Mouse (Mus musculus): Measurements from ENCODE around the gene Kyat1. TPM values are rescaled to one million over a fixed set of nuclear protein-coding genes. Genes with fewer than 3 reads are reported as not detected.
A peak's percentile ranks its signal among the peaks of the same experiment; 100 is the strongest.
"Not testable (repeated sequence)": the region's sequence is repeated elsewhere in the genome, so short reads cannot be mapped to it uniquely, and the experiment has no call there.

Gene Kyat1
- total RNA-seq, 1 experiment from 2014 or later = 7.1 TPM

DNA sequence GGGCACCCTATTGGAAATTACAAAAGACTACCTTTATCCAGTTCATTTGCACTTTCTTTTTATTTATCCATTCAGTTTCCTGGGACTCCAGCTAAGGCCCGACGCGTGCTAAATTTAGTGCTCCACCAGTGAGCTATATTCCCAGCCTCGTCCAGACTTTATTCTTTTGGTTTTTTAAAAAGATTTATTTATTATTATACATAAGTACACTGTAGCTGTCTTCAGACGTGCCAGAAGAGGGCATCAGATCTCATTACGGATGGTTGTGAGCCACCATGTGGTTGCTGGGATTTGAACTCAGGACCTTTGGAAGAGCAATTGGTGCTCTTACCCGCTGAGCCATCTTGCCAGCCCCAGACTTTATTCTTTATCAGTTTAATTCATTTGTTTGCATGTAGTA lies 26.9 kb downstream of the Kyat1 start:
- not testable (repeated sequence) for ATAC-seq (ENCODE audit: extremely low read depth, insufficient number of reproducible peaks, low FRiP score, poor library complexity, severe bottlenecking)

GRCm38 (mm10) chr2:30177700-30178675 lies 27.7 kb downstream of the Kyat1 start, which contains the start of gene Spout1:
Spout1 (minus strand) TSS chr2:30178459.
- peak; percentile 97 for ATAC-seq (ENCODE audit: extremely low read depth, insufficient number of reproducible peaks, low FRiP score, poor library complexity, severe bottlenecking)

GRCm38 (mm10) chr2:30176561-30176960 lies 29.1 kb downstream of the Kyat1 start:
- ATAC-seq (ENCODE audit: extremely low read depth, insufficient number of reproducible peaks, low FRiP score, poor library complexity, severe bottlenecking) = no peak

DNA sequence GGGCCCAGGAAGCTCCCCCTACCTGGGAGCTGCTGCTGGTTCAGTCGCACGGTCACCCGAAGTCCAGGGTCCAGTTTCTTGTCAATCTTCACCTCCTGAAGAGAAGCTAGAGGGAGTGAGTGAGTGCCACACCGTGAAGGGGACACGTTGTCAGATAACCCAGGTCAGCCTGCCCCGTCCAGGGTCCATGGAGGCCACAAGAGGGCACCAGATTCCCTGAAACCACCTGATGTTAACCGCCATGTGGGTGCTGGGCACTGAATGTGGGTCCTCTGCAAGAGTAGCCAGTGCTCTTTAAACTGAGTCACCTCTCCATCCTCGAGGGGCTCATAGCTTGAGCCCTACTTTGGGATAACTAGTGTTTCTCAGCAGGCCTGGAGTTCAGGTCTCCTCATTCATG lies 29.8 kb downstream of the Kyat1 start:
- ATAC-seq (ENCODE audit: extremely low read depth, insufficient number of reproducible peaks, low FRiP score, poor library complexity, severe bottlenecking) = no peak

GRCm38 (mm10) chr2:30173541-30174240 lies 32.0 kb downstream of the Kyat1 start:
- ATAC-seq (ENCODE audit: extremely low read depth, insufficient number of reproducible peaks, low FRiP score, poor library complexity, severe bottlenecking) = no peak

GRCm38 (mm10) chr2:30171997-30172382 lies 33.7 kb downstream of the Kyat1 start:
- ATAC-seq (ENCODE audit: extremely low read depth, insufficient number of reproducible peaks, low FRiP score, poor library complexity, severe bottlenecking) = no peak

DNA sequence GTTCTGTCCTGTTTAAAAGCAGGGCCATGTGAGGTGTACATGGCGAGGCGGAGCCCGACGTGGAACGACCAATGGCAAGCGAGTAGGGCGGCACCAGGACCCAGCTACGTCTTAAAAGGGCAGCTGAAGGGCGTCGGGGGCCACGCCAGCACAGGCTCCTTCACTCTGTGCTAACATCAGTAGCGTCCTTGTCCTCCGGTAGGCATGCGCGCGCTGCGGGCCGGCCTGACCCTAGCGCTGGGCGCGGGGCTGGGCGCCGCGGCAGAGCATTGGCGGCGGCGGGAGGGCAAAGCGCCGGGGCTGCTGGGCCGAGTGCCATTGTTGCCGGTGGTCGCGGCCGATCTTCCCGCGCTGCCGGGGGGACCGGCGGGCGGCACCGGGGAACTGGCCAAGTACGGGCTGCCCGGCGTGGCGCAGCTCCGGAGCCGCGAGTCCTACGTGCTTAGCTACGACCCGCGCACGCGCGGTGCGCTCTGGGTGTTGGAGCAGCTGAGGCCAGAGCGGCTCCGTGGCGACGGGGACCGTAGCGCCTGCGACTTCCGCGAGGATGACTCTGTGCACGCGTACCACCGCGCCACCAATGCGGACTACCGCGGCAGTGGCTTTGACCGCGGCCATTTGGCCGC lies 34.2 kb downstream of the Kyat1 start, which contains the start of gene Endog:
Gene Endog (plus strand): TSS at position 123 of the 626 bp plus-strand sequence.
- peak; percentile 83 for ATAC-seq (ENCODE audit: extremely low read depth, insufficient number of reproducible peaks, low FRiP score, poor library complexity, severe bottlenecking)

- no peak for ATAC-seq (ENCODE audit: extremely low read depth, insufficient number of reproducible peaks, low FRiP score, poor library complexity, severe bottlenecking)
These were observed 39.0 kb downstream of the Kyat1 start for GRCm38 (mm10) chr2:30166677-30167076.

DNA sequence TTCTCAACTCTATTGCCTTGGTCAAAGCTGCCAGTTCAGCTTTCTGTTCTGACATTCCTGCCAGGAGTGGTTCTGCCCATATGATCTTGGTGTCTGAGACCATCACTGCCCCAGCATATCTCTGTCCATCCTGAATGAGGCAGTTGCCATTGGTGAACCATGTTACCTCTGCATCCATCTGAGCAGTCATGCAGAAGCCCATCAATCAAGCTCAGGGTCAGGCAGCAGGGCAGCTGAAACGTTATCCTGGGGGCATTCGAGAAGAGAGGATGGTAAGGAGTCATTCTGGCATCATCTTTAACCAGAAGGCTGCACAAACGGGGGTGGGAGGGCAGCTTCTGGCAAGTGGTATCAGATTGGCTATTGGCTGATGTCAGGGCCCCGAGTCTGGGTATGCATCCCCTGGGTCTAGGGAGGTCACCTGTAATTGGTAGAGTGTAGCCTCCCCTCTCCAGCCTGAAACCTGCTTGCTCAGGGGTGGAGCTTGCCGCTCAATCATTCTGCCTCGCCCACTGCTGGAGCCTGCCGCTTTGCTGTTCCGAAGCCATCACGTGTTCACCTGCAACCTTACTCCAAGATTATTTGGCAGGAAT lies 41.2 kb downstream of the Kyat1 start:
- no peak for ATAC-seq (ENCODE audit: extremely low read depth, insufficient number of reproducible peaks, low FRiP score, poor library complexity, severe bottlenecking)

GRCm38 (mm10) chr2:30161809-30162208 lies 43.8 kb downstream of the Kyat1 start:
- peak; percentile 74 for ATAC-seq (ENCODE audit: extremely low read depth, insufficient number of reproducible peaks, low FRiP score, poor library complexity, severe bottlenecking)

DNA sequence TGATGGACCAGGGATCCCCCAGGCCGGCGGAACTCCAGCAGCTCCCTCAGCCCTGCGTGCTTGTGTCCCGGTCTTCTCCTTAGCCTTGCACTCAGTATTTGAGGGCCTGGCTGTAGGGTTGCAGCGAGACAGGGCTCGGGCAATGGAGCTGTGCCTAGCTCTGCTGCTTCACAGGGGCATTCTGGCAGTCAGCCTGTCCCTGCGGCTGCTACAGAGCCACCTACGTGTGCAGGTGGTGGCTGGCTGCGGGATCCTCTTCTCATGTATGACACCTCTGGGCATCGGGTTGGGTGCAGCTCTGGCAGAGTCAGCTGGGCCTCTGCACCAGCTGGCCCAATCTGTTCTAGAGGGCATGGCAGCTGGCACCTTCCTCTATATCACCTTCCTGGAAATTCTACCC lies 45.8 kb downstream of the Kyat1 start:
- not testable (repeated sequence) for ATAC-seq (ENCODE audit: extremely low read depth, insufficient number of reproducible peaks, low FRiP score, poor library complexity, severe bottlenecking)

GRCm38 (mm10) chr2:30152616-30153015 lies 53.0 kb downstream of the Kyat1 start:
- ATAC-seq (ENCODE audit: extremely low read depth, insufficient number of reproducible peaks, low FRiP score, poor library complexity, severe bottlenecking) = no peak

- ATAC-seq (ENCODE audit: extremely low read depth, insufficient number of reproducible peaks, low FRiP score, poor library complexity, severe bottlenecking) = no peak
These were observed 53.8 kb downstream of the Kyat1 start for GRCm38 (mm10) chr2:30151840-30152239.

GRCm38 (mm10) chr2:30147466-30147865 lies 58.2 kb downstream of the Kyat1 start:
- no peak for ATAC-seq (ENCODE audit: extremely low read depth, insufficient number of reproducible peaks, low FRiP score, poor library complexity, severe bottlenecking)

DNA sequence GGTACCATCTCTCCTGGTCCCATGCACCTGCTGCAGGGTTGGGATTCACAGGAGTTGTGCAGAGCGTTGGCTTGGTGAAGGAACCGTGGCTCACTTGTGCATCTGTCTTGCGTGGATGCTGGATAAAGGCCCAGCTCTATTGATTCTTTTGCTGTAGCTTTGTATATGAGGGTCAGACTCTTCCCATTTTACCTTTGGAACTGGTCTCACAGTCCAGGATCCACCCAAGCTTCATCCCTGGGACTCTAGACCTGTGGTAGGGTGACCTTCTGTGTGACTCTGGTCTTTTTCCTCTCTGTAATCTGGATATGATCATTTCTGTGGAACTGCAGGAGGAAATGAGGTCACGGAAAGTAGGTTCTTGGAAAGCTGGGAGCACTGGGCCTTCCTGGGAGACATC lies 61.2 kb downstream of the Kyat1 start:
- no peak for ATAC-seq (ENCODE audit: extremely low read depth, insufficient number of reproducible peaks, low FRiP score, poor library complexity, severe bottlenecking)

GRCm38 (mm10) chr2:30140021-30140420 lies 65.6 kb downstream of the Kyat1 start:
- ATAC-seq (ENCODE audit: extremely low read depth, insufficient number of reproducible peaks, low FRiP score, poor library complexity, severe bottlenecking) = not testable (repeated sequence)

DNA sequence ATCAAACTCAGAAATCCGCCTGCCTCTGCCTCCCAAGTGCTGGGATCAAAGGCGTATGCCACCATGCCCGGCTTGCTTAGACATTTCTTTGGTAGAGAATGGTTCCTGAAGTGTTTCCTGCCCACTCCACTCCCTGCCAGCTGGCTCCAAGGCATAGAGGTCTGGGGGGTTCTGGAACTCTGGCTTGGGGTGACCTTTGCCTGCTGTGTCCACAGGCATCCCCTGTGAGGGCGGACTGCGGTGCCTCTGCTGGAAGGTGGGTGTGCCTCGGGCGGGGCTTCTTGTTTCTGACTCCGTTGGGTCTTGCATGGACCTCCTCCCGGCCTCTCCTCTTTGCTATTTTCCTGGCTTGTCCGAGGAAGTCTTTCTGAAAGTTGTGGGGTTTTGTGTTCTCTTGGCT lies 69.2 kb downstream of the Kyat1 start:
- ATAC-seq (ENCODE audit: extremely low read depth, insufficient number of reproducible peaks, low FRiP score, poor library complexity, severe bottlenecking) = no peak
